Mouse (Mus musculus) olfactory bulb, adult 2 months (tissue): Measurements from ENCODE around the gene BC048671. TPM values are rescaled to one million over a fixed set of nuclear protein-coding genes. Genes with fewer than 3 reads are reported as not detected.

Experiments
- H3K27ac ChIP-seq: fragments of 200-500 bp; 2 replicates; pipeline ENCODE4 v1.5.1; 2012; ENCODE audit warnings: low read depth, low read length; ENCODE audit not compliant: insufficient read depth
- H3K4me1 ChIP-seq: fragments of 200-500 bp; 2 replicates; pipeline ENCODE4 v1.6.1; 2012; ENCODE audit warnings: low read length; ENCODE audit not compliant: control insufficient read depth, insufficient read depth
- H3K4me3 ChIP-seq: fragments of 200-500 bp; 2 replicates; pipeline ENCODE4 v1.5.1; 2012; ENCODE audit warnings: mild to moderate bottlenecking, low read depth, low read length, moderate library complexity; ENCODE audit not compliant: insufficient read depth
- CTCF ChIP-seq: fragments of 200-500 bp; IDR thresholded peaks from 2 replicates; pipeline ENCODE4 v1.5.1; 2012; ENCODE audit warnings: low read depth, mild to moderate bottlenecking, low read length, moderate library complexity; ENCODE audit not compliant: insufficient read depth
- POLR2A ChIP-seq: fragments of 200-500 bp; IDR thresholded peaks from 2 replicates; pipeline ENCODE4 v1.6.1; 2012; ENCODE audit warnings: mild to moderate bottlenecking, low read depth, low read length, moderate library complexity; ENCODE audit not compliant: insufficient read depth
- WGBS: fragments of 180-500 bp; shearing (Covaris S2); methylation state at CpG from one replicate; pipeline ENCODE4 v1.1.7; 2018; 5-methylcytosine and 5-hydroxymethylcytosine counted together
- polyA plus RNA-seq: library from polyadenylated mRNA; stranded (reverse); fragments of >200 nt; gene quantifications from 2 replicates; pipeline ENCODE4 v1.2.4, GENCODE M21; 2012; ENCODE audit warnings: low replicate concordance; ENCODE audit not compliant: missing spikeins, insufficient read depth, insufficient read length

The BC048671 gene
- not detected in 2 replicates for polyA plus RNA-seq

GRCm38 (mm10) chr6:90300919-90301318 is at the start of gene BC048671:
TSS of gene BC048671 (plus strand) at chr6:90301219.
- no peak for TF ChIP-seq CTCF
- Histone ChIP-seq H3K4me1 (no peaks in the 10 kb centered on the region), H3K4me3 (no peak within 1 kb of the TSS), H3K27ac (no peak within 1 kb of the TSS)
- WGBS: 95% methylated on average over 1 of the region's 1 CpGs

- no peak for TF ChIP-seq POLR2A
- TF ChIP-seq CTCF: no peak
- no peak overlapping the region for H3K27ac ChIP-seq
- no peaks in the 10 kb centered on the region for H3K4me1 ChIP-seq
- 53% methylated on average over 12 of the region's 12 CpGs for WGBS
- H3K4me3 ChIP-seq: no peak overlapping the region
Observed at GRCm38 (mm10) chr6:90288265-90288664, 12.8 kb upstream of the BC048671 start.

GRCm38 (mm10) chr6:90306315-90306975 is 5.4 kb downstream of the BC048671 start:
- Histone ChIP-seq H3K4me3 (no peak overlapping the region), H3K4me1 (no peaks in the 10 kb centered on the region), H3K27ac (no peak overlapping the region)
- WGBS: 89% methylated on average over 6 of the region's 6 CpGs
- TF ChIP-seq POLR2A (no peak), CTCF (no peak)

GRCm38 (mm10) chr6:90308839-90309778 is 8.1 kb downstream of the BC048671 start:
- TF ChIP-seq POLR2A: no peak
- TF ChIP-seq CTCF: no peak
- H3K27ac ChIP-seq: no peak overlapping the region
- no peaks in the 10 kb centered on the region for H3K4me1 ChIP-seq
- WGBS: 91% methylated on average over 87 of the region's 87 CpGs
- no peak overlapping the region for H3K4me3 ChIP-seq

GRCm38 (mm10) chr6:90315961-90316360 is 14.9 kb downstream of the BC048671 start:
- no peak overlapping the region for H3K4me3 ChIP-seq
- WGBS: 89% methylated on average over 5 of the region's 5 CpGs
- peaks cover 5% of the 10 kb centered on the region; the same call in 1 of the 2 replicates for H3K4me1 ChIP-seq
- H3K27ac ChIP-seq: no peak overlapping the region
- TF ChIP-seq POLR2A (no peak), CTCF (no peak)

- TF ChIP-seq CTCF (no peak), POLR2A (no peak)
- no peak overlapping the region for H3K27ac ChIP-seq
- peaks cover 5% of the 10 kb centered on the region; the same call in 1 of the 2 replicates for H3K4me1 ChIP-seq
- WGBS: 82% methylated on average over 2 of the region's 2 CpGs
- no peak overlapping the region for H3K4me3 ChIP-seq
Observed at GRCm38 (mm10) chr6:90317510-90318258, 16.7 kb downstream of the BC048671 start.

GRCm38 (mm10) chr6:90319019-90319418 is 18.0 kb downstream of the BC048671 start:
- no peak for TF ChIP-seq POLR2A
- no peak for TF ChIP-seq CTCF

GRCm38 (mm10) chr6:90319475-90320191 is 18.6 kb downstream of the BC048671 start:
- TF ChIP-seq POLR2A (no peak), CTCF (no peak)
- Histone ChIP-seq H3K4me3 (no peak overlapping the region), H3K4me1 (peaks cover 5% of the 10 kb centered on the region; the same call in 1 of the 2 replicates), H3K27ac (no peak overlapping the region)
- WGBS: 75% methylated on average over 7 of the region's 7 CpGs

More at GRCm38 (mm10) chr6:90319019-90319418, 18.0 kb downstream of the BC048671 start:
- no peak overlapping the region for H3K27ac ChIP-seq
- peaks cover 5% of the 10 kb centered on the region; the same call in 1 of the 2 replicates for H3K4me1 ChIP-seq
- 92% methylated on average over 2 of the region's 2 CpGs for WGBS
- H3K4me3 ChIP-seq: no peak overlapping the region
